Mouse (Mus musculus) hindbrain, embryonic 15.5 days (tissue): ENCODE data around the gene Sfpq. TPM values are rescaled to one million over a fixed set of nuclear protein-coding genes. Genes with fewer than 3 reads are reported as not detected.

Source experiments
- ATAC-seq: fragments of 200-750 bp; cut with Nextera tagmentation; 2 replicates; pipeline ENCODE4 v1.8.0; 2017; ENCODE audit warnings: low read depth, moderate number of reproducible peaks, moderate TSS enrichment; ENCODE audit not compliant: low FRiP score
- H3K27ac ChIP-seq: fragments of 300-500 bp; sonication (generic); replicated peaks from 2 replicates; pipeline ENCODE4 v1.5.1; 2015; ENCODE audit warnings: mild to moderate bottlenecking, inconsistent platforms
- H3K27me3 ChIP-seq: fragments of 300-500 bp; sonication (generic); 2 replicates; pipeline ENCODE4 v1.6.1; 2015; ENCODE audit warnings: control low read depth, inconsistent platforms
- H3K36me3 ChIP-seq: fragments of 300-500 bp; sonication (generic); 2 replicates; pipeline ENCODE4 v1.6.1; 2015; ENCODE audit warnings: control low read depth, inconsistent platforms
- H3K4me1 ChIP-seq: fragments of 300-500 bp; sonication (generic); replicated peaks from 2 replicates; pipeline ENCODE4 v1.6.1; 2015; ENCODE audit warnings: control low read depth, inconsistent platforms
- H3K4me2 ChIP-seq: fragments of 300-500 bp; sonication (generic); 2 replicates; pipeline ENCODE4 v1.6.1; 2015; ENCODE audit warnings: moderate library complexity, mild to moderate bottlenecking, inconsistent platforms
- H3K4me3 ChIP-seq: fragments of 300-500 bp; sonication (generic); 2 replicates; pipeline ENCODE4 v1.5.1; 2015; ENCODE audit warnings: mild to moderate bottlenecking, inconsistent platforms
- H3K9ac ChIP-seq: fragments of 300-500 bp; sonication (generic); 2 replicates; pipeline ENCODE4 v1.6.1; 2015; ENCODE audit warnings: inconsistent platforms
- H3K9me3 ChIP-seq: fragments of 300-500 bp; sonication (generic); 2 replicates; pipeline ENCODE4 v1.6.1; 2016; ENCODE audit warnings: control low read depth, inconsistent platforms
- WGBS: fragments of 180-500 bp; shearing (Covaris S2); methylation state at CpG from one replicate; pipeline ENCODE4 v1.1.7; 2015; 5-methylcytosine and 5-hydroxymethylcytosine counted together
- polyA plus RNA-seq: library from polyadenylated mRNA; unstranded; fragments of >200 nt; fragmentation: Nextera tagmentation; extraction: Ambion mirVana; gene quantifications from 2 replicates; pipeline ENCODE4 v1.2.1, GENCODE M21; 2015

Sfpq gene
- polyA plus RNA-seq, 1 experiment from 2014 or later = 73.2 TPM

GRCm38 (mm10) chr4:127037908-127038827 is 17.0 kb downstream of the Sfpq start:
- Histone ChIP-seq H3K9me3 (no peaks in the 10 kb centered on the region), H3K4me2 (no peak overlapping the region), H3K4me1 (peaks cover 4% of the 10 kb centered on the region; the same call in 1 of the 2 replicates), H3K4me3 (no peak overlapping the region), H3K9ac (no peak overlapping the region), H3K36me3 (peaks cover 76% of the 10 kb centered on the region), H3K27me3 (no peaks in the 10 kb centered on the region), H3K27ac (no peak overlapping the region)
- no peak for ATAC-seq
- WGBS = 86% methylated on average over 8 of the region's 8 CpGs

- peaks cover 69% of the 10 kb centered on the region for H3K36me3 ChIP-seq
- WGBS = 94% methylated on average over 3 of the region's 3 CpGs
Measured at GRCm38 (mm10) chr4:127038828-127039349, 17.8 kb downstream of the Sfpq start.

GRCm38 (mm10) chr4:127039871-127040483 is 18.9 kb downstream of the Sfpq start:
- no peak for ATAC-seq
- Histone ChIP-seq H3K4me1 (no peaks in the 10 kb centered on the region), H3K27ac (no peak overlapping the region), H3K36me3 (peaks cover 67% of the 10 kb centered on the region), H3K4me2 (no peak overlapping the region), H3K9me3 (no peaks in the 10 kb centered on the region), H3K27me3 (no peaks in the 10 kb centered on the region), H3K9ac (no peak overlapping the region), H3K4me3 (no peak overlapping the region)
- WGBS = 81% methylated on average over 3 of the region's 3 CpGs

More at GRCm38 (mm10) chr4:127038828-127039349, 17.8 kb downstream of the Sfpq start:
- Histone ChIP-seq H3K9ac (no peak overlapping the region), H3K4me3 (no peak overlapping the region), H3K27ac (no peak overlapping the region), H3K27me3 (no peaks in the 10 kb centered on the region), H3K9me3 (no peaks in the 10 kb centered on the region), H3K4me2 (no peak overlapping the region), H3K4me1 (peaks cover 4% of the 10 kb centered on the region; the same call in 1 of the 2 replicates)
- no peak; the same call in 1 of the 2 replicates for ATAC-seq

GRCm38 (mm10) chr4:127043540-127043939 is 22.4 kb downstream of the Sfpq start:
- H3K36me3 ChIP-seq = peaks cover 67% of the 10 kb centered on the region
- no peaks in the 10 kb centered on the region for H3K4me1 ChIP-seq
- no peaks in the 10 kb centered on the region for H3K27me3 ChIP-seq
- H3K9ac ChIP-seq = no peak overlapping the region
- H3K9me3 ChIP-seq = no peaks in the 10 kb centered on the region
- ATAC-seq = no peak
- WGBS = 88% methylated on average over 4 of the region's 4 CpGs
- H3K27ac ChIP-seq = no peak overlapping the region
- H3K4me2 ChIP-seq = no peak overlapping the region
- H3K4me3 ChIP-seq = no peak overlapping the region

GRCm38 (mm10) chr4:127051121-127051520 is 30.0 kb downstream of the Sfpq start:
- Histone ChIP-seq H3K36me3 (peaks cover 50% of the 10 kb centered on the region), H3K9me3 (no peaks in the 10 kb centered on the region), H3K9ac (no peak overlapping the region), H3K4me1 (no peaks in the 10 kb centered on the region), H3K4me2 (no peak overlapping the region), H3K4me3 (no peak overlapping the region), H3K27ac (no peak overlapping the region), H3K27me3 (no peaks in the 10 kb centered on the region)
- WGBS = 88% methylated on average over 8 of the region's 8 CpGs
- ATAC-seq = no peak

GRCm38 (mm10) chr4:127053071-127053470 is 31.9 kb downstream of the Sfpq start:
- Histone ChIP-seq H3K27ac (no peak overlapping the region), H3K9me3 (no peaks in the 10 kb centered on the region), H3K27me3 (no peaks in the 10 kb centered on the region), H3K4me2 (no peak overlapping the region), H3K9ac (no peak overlapping the region), H3K4me3 (no peak overlapping the region), H3K4me1 (no peaks in the 10 kb centered on the region), H3K36me3 (peaks cover 48% of the 10 kb centered on the region)
- ATAC-seq = no peak
- WGBS = 94% methylated on average over 5 of the region's 5 CpGs

GRCm38 (mm10) chr4:127054522-127055198 is 33.5 kb downstream of the Sfpq start:
- H3K9ac ChIP-seq = no peak overlapping the region
- no peaks in the 10 kb centered on the region for H3K9me3 ChIP-seq
- no peaks in the 10 kb centered on the region for H3K27me3 ChIP-seq
- no peak for ATAC-seq
- H3K4me1 ChIP-seq = no peaks in the 10 kb centered on the region
- peaks cover 41% of the 10 kb centered on the region for H3K36me3 ChIP-seq
- 83% methylated on average over 7 of the region's 7 CpGs for WGBS
- no peak overlapping the region for H3K27ac ChIP-seq
- H3K4me3 ChIP-seq = no peak overlapping the region
- H3K4me2 ChIP-seq = no peak overlapping the region

- peak within 1 kb of the TSS; percentile 55 for H3K27ac ChIP-seq
Measured at GRCm38 (mm10) chr4:127060585-127061290, 39.6 kb downstream of the Sfpq start, which contains the start of gene Zmym1. TSS of gene Zmym1 (minus strand) at chr4:127061152.

GRCm38 (mm10) chr4:127064051-127064450 is 42.9 kb downstream of the Sfpq start:
- Histone ChIP-seq H3K36me3 (no peaks in the 10 kb centered on the region), H3K27ac (no peak overlapping the region), H3K27me3 (no peaks in the 10 kb centered on the region), H3K9ac (no peak overlapping the region), H3K4me3 (no peak overlapping the region), H3K4me1 (peaks cover 10% of the 10 kb centered on the region), H3K9me3 (no peaks in the 10 kb centered on the region), H3K4me2 (no peak overlapping the region)
- WGBS = 42% methylated on average over 1 of the region's 1 CpGs
- ATAC-seq = no peak

More at GRCm38 (mm10) chr4:127060585-127061290, 39.6 kb downstream of the Sfpq start, which contains the start of gene Zmym1:
- H3K27me3 ChIP-seq = no peaks in the 10 kb centered on the region
- H3K36me3 ChIP-seq = peaks cover 18% of the 10 kb centered on the region; the same call in 1 of the 2 replicates
- H3K9ac ChIP-seq = peak within 1 kb of the TSS; percentile 71
- peak; percentile 93 for ATAC-seq
- H3K9me3 ChIP-seq = no peaks in the 10 kb centered on the region
- WGBS = 1% methylated on average over 38 of the region's 38 CpGs
- H3K4me3 ChIP-seq = peak within 1 kb of the TSS; percentile 80
- peaks cover 10% of the 10 kb centered on the region for H3K4me1 ChIP-seq
- H3K4me2 ChIP-seq = peak within 1 kb of the TSS; percentile 65

- Histone ChIP-seq H3K9ac (no peak overlapping the region), H3K9me3 (no peaks in the 10 kb centered on the region), H3K4me3 (no peak overlapping the region), H3K4me2 (no peak overlapping the region), H3K4me1 (peaks cover 20% of the 10 kb centered on the region), H3K27me3 (0 out of 2 replicates have a peak, but pooled peaks cover 2% of the 10 kb centered on the region), H3K36me3 (no peaks in the 10 kb centered on the region), H3K27ac (no peak overlapping the region)
- ATAC-seq = no peak
- 67% methylated on average over 1 of the region's 1 CpGs for WGBS
Measured at GRCm38 (mm10) chr4:127074915-127075314, 53.8 kb downstream of the Sfpq start.
